Mouse (Mus musculus): ENCODE results near the gene Csrnp3.

- no peak for TF ChIP-seq CTCF (conservative IDR thresholded peaks at IDR 0.05 in 1 of 2, IDR thresholded peaks at IDR 0.05 in 1 of 2; ENCODE audit: low read depth in 2 of 2, low read length in 2 of 2)
- TF ChIP-seq POLR2A (IDR thresholded peaks at IDR 0.05; ENCODE audit: low read depth, low read length): no peak
- TF ChIP-seq CHD2 (IDR thresholded peaks at IDR 0.05; ENCODE audit: low read length): no peak
- no peak for TF ChIP-seq RCOR1 (conservative IDR thresholded peaks at IDR 0.05; ENCODE audit: low read depth, low read length)
- no peak for TF ChIP-seq ZMIZ1 (IDR thresholded peaks at IDR 0.05; ENCODE audit: low read depth, low read length)
- TF ChIP-seq PAX5 (IDR thresholded peaks at IDR 0.05; ENCODE audit: low read length): no peak
- TF ChIP-seq HCFC1 (IDR thresholded peaks at IDR 0.05; ENCODE audit: low read depth, low read length): no peak
- TF ChIP-seq EP300 (IDR thresholded peaks at IDR 0.05; ENCODE audit: low read length): no peak
- no peak for TF ChIP-seq MAZ (IDR thresholded peaks at IDR 0.05; ENCODE audit: low read depth, low read length)
- TF ChIP-seq USF1 (IDR thresholded peaks at IDR 0.05; ENCODE audit: low read depth, low read length): no peak
- no peak for TF ChIP-seq ETS1 (conservative IDR thresholded peaks at IDR 0.05; ENCODE audit: low read depth, low read length)
- TF ChIP-seq NRF1 (IDR thresholded peaks at IDR 0.05; ENCODE audit: low read depth, low read length): no peak
Measured at GRCm38 (mm10) chr2:65893241-65893640, 47.7 kb downstream of the Csrnp3 start.

All from CH12.LX (cell line).